Mouse (Mus musculus) thymus, postnatal 0 days (tissue): Measurements from ENCODE around the gene Rfx1. TPM values are rescaled to one million over a fixed set of nuclear protein-coding genes. Genes with fewer than 3 reads are reported as not detected.

Experiments
- DNase-seq: peaks from one replicate; pipeline ENCODE4 v3.0.0-alpha.2; 2015; ENCODE audit warnings: low spot score
- polyA plus RNA-seq: library from polyadenylated mRNA; unstranded; fragments of >200 nt; fragmentation: Nextera tagmentation; extraction: Ambion mirVana; gene quantifications from 2 replicates; pipeline ENCODE4 v1.2.1, GENCODE M21; 2015

Rfx1 gene
- polyA plus RNA-seq, 1 experiment from 2014 or later, result 6.1 TPM

- DNase-seq, result no peak
Observed at GRCm38 (mm10) chr8:84087821-84088220, 21.2 kb downstream of the Rfx1 start.

DNA sequence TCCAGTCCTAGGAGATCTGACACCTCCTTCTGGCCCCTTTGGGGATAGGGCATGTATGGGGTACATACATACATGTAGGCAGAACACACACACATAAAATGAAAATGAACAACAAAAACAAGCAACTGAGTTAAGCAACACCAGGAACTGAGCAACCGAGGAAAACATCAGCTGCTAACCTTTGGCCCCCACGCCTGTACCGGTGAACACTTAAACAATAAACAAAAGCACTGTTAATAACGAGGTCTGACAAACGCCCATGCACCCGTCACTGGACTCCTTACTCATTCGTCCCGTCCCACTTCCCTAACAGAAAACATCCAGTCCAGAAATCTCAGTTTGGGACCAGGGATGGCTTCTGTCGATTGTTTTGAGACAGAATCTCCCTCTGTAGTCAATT, 22.6 kb downstream of the Rfx1 start:
- DNase-seq, result no peak

GRCm38 (mm10) chr8:84090585-84090984, 24.0 kb downstream of the Rfx1 start:
- no peak for DNase-seq

GRCm38 (mm10) chr8:84096061-84096460, 29.4 kb downstream of the Rfx1 start:
- DNase-seq, result no peak

DNA sequence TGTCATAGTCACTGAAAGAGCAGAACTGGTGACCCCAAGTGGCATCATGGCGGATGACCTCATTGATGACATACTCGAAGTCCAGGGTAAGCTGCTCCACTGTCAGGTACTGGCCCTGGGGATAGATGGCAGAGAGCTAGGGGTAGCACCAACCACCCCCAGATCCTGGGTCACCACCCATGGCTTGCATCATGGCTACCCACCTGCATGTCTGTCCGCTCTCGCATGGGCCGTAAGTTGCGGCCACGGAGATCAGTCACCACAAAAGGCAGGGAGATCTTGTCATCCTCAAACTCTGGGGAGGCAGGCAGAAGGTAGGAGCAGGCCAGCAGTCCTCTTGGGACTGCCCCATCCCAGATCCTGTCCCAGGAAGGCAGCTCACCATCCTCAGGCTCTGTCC, 31.7 kb downstream of the Rfx1 start:
- DNase-seq, result no peak

GRCm38 (mm10) chr8:84101476-84102270, 35.0 kb downstream of the Rfx1 start:
- no peak for DNase-seq

DNA sequence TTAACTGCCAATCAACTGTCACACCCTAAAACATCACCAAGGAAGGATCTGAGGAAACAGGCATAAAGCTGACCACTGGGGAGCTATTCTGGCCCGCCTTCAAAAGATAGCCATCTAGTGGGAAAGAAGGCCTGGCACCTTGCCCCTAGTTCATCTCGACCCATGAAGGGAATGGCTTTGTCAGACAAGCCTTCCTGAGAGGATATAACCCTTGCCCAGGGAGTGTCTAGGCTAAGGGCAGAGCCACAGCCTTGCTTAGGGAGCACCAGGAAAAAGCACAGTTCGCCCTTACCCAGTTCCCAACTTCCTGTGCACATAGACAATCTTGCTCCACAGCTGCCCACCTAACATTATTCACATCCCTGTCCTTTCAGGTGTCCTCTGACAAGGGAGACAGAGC, 37.0 kb downstream of the Rfx1 start:
- no peak for DNase-seq

DNA sequence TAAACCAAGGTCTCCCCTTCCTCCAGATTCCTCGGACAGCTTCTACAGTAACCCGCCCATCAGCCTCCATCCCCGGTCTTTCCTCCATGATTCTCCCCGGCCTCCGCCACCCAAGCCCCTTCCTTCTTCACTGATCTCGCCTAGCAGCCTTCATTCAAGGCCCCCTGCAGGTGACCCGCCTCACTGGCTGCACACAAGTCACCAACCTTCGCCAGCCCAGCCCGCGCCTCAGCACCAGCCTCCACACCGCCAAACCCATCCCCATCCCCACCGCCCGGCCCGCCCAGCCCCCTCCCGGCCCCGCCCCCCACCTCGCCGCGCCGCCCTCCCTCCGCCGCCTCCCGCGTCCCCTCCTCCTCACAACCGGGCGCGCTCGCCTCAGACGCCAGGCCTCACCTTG, 37.6 kb downstream of the Rfx1 start:
- peak; percentile 81 for DNase-seq

DNA sequence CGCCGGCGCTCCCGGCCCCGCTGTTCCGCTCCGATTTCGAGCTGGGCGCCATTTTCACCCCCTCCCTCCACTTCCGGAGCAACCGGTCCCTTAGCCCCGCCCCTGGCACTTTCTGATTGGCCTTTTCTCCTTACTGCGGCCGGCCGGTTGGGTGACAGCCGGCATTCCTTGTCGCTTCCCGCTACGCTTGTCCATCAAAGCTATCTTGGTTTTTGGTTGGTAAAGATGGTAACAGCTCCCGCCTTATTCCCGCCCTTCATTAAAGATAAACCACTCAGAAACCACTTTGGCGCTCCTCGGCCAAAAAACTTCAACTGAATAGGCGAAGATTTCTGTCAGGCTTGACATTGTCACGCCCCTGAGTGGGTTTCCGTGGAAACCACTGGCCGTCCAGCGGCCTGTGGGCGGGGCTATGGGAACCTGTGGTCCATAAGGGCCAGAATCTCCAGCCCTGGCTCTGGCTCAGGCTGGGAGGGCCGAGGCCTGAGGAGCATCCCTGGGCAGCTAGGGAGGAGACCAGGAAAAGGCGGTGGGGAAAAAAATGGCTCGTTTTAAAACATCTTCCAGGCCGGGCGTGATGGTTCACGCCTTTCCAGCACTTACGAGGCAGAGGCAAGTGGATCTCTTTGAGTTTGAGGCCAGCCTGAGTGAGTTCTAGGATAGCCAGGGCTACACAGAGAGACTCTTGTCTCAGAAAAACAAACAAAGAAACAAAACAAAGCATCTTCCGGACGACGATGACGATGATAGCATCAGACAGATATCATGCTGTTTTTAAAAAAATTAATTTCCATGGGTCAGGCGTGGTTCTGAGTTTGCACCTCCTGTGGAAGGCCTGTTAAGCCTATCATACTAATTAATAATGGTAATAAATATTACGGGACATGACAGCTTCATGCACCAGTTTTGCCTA, 38.3 kb downstream of the Rfx1 start, which contains the start of gene Dcaf15:
Gene Dcaf15 (minus strand): TSS at position 72 of the 913 bp plus-strand sequence.
- peak; percentile 99 for DNase-seq

DNA sequence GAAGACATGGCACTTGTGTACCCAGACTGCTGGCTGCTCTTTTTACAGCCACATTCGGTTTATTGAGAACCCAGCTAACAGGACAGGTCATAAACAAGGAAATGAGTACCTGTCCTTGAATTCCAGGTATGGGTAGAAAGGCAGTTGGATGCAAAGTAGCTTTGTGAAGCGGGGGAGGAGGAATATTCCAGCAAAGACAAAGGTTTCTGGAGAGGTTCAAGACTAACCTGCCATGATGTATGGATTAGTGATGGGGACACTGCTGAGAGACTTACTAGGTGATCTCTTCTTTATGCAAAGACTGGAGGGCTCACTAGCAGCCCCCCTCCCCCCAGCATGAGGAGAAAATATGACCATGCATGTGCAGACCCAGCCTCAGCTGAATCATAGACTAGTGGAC, 39.0 kb downstream of the Rfx1 start:
- DNase-seq, result no peak

GRCm38 (mm10) chr8:84106216-84107040, 39.8 kb downstream of the Rfx1 start:
- no peak for DNase-seq

DNA sequence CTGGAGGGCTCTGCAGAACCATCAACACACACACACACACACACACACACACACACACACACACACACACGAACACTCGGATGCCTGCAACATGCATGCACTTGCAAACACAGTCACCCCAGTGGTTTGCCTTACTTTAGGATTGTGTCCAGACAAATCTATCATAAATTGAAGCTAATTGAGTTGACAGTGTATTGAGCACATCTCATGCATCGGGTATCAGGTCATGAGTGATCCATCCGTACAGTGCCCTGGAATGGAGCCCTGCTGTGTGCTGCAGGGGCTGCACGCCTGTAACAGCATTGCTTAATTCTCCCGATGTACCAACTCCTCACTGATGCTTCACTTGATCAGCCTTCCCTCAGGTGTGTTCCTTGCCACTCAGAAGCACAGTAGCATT, 49.0 kb downstream of the Rfx1 start:
- no peak for DNase-seq

DNA sequence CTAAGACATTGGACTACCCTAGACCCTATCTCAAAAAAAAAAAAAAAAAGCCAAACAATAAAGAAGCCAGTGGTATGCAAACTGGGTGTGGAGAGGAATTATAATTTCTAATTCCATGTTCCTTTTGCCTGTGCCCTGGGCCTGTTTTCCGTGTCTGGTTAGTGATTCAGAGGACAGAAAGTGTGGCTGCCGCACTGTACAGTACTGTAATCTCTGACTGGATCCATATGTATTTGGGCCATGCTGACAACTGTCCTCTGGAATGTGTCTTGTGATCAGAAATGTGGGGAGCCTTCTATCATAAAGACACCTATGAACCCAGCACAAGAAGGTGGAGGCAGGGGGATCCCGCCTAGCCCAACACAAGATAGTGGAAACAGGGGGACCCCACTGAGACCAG, 55.5 kb downstream of the Rfx1 start:
- DNase-seq, result no peak

GRCm38 (mm10) chr8:84125656-84126055, 59.0 kb downstream of the Rfx1 start, which contains the start of gene Podnl1:
Podnl1 (plus strand) TSS chr8:84125989.
- DNase-seq, result no peak

- DNase-seq, result no peak
Observed at GRCm38 (mm10) chr8:84126742-84127141, 60.1 kb downstream of the Rfx1 start.

GRCm38 (mm10) chr8:84127202-84127901, 60.7 kb downstream of the Rfx1 start:
- peak; percentile 85 for DNase-seq

- peak; percentile 72 for DNase-seq
Observed at GRCm38 (mm10) chr8:84128277-84128676, 61.6 kb downstream of the Rfx1 start.

- no peak for DNase-seq
Observed at GRCm38 (mm10) chr8:84130806-84131205, 64.2 kb downstream of the Rfx1 start.

GRCm38 (mm10) chr8:84132225-84132624, 65.6 kb downstream of the Rfx1 start:
- DNase-seq, result peak; percentile 53

DNA sequence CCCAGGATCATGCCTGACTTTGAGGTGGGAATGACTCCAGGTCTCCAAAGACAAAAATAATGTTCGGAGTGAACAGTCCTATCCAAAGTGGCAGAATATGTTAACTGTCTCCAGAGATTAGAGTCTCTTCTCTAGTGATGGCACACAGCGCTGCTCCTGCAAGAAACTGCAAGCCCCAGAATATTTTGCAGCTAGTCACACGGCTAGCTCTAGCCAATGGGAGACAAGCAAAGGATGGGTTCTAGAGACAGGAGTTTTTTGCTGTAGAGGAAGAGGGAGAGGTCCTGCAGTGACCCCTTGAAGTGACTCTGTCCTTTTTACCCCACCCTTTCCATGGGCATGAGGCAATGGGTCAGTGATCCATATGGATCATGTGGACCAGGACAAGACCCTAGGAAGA, 71.2 kb downstream of the Rfx1 start:
- DNase-seq, result no peak

- DNase-seq, result no peak
Observed at GRCm38 (mm10) chr8:84140838-84141237, 74.2 kb downstream of the Rfx1 start.
